Mouse (Mus musculus) right cerebral cortex, postnatal 10 days (tissue): ENCODE measurements around the gene P4htm.

ENCODE experiments used
- DNase-seq, 2 experiments: peaks; one replicate each; pipeline ENCODE4 v3.0.0; 2021; ENCODE audit warnings: low spot score in 2 of 2

P4htm gene

DNA sequence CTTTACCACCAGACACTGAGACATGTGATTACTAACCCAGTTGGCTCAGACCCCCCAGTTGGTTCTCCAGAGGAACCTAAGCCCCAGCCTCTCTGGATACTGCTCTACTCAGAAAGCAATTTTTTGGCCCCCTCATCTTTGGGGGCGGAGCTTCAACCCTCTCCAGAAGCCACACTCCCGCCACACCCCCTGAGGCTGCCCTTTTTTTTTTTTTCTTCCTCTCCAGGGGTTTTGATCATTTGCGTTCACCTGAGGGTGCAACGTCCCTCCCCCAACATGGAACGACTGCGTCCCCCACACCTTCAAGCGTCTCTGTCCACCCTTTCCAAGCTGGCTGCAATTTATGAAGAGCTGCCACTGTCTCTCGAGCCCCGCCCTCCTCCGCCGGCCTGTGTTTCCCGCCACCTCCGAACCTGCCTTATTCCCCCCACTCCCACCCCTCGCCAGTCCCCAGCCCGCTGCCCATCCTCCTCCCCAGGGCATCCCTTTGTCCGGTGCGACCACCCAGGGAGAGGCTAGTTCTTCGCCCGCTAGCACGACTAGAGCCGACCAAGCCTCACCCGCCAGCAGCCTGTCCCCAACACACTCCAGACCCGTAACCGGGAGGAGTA is 19.4 kb downstream of the P4htm start:
- DNase-seq, result peak; percentile 71 to 78

DNA sequence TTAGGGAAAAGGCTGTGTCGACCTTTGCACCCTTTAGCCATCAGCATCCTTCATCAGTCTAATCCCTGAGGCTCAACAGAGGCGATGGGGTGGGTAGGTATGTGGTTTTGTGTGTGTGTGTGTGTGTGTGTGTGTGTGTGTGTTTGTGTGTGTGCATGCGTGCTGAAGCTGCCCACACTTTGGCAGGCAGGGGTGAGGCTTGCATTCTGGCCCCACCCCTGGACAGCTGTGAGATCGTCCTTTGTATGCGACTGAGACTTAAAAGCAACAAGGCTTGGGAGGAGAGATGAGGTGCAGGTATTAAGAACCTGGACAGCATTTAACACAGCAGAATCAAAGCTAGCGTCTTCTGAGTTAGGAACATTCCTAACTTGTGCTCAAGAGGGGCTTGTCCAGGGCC is 20.4 kb downstream of the P4htm start:
- peak in 1 of 2 experiments; percentile 38 for DNase-seq

DNA sequence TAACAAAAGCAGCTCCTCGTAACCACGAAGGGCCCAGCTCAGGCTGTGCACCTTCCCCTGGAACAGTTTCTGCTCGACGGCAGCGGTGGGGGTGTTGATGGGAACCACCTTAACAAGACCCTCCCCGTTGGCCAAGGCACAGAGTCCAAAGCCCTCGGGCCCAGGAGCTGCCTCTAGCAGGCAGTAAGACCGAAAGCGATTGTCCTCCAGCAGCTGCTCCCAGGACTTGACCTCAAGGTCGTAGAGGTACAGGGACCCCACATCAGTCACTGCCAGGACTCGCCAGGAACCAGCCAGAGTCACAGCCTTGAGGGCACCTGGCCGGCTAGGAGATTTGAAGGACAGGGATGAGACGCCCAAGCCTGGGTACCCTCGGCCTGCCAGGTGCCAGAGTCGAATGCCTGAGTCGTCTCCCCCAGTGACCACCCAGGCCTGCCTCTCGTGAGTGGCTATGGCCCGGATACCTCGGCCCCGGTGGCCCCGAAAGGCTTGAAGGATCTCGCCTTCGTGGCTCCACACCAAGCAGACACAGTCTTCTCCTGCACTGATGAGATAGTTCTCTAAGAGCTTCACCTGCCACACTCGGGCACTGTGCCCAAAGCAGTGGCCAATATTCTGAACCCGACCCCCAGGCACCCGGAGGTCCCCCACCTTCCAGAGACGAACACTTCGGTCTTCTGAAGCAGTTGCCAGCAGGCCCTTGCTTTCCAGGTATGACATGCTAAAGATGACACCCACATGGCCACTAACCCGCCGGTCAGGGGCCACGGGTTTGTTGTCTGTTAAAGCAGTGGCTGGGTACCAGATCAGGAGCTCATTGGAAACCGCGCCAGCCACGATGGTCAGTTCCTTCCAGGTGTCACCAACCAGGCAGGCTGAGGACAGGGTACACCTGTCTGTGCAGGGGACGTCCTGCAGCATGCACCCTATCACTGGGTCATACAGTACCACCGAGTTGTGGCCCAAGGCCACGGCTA is 21.9 kb downstream of the P4htm start:
- peak; percentile 46 to 61 for DNase-seq

DNA sequence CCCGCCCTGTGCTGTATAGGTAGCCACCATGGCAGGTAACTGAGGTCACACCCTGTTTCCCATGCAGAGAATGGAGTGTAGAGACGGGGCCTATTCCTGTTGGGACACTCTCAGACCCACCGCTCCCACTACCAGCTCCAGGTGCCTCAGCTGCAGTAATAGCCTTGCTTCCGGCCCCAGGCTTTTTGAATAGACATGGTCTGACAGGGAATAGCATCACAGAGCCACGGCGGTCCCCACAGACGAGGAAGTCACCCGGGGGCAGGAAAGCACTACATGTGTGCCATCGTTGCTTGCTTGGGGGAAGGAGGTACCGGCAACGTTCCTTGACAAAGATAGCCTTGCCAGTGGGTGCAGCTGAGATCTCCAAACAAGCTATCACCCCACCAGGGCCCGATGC is 22.5 kb downstream of the P4htm start:
- DNase-seq, result no peak

DNA sequence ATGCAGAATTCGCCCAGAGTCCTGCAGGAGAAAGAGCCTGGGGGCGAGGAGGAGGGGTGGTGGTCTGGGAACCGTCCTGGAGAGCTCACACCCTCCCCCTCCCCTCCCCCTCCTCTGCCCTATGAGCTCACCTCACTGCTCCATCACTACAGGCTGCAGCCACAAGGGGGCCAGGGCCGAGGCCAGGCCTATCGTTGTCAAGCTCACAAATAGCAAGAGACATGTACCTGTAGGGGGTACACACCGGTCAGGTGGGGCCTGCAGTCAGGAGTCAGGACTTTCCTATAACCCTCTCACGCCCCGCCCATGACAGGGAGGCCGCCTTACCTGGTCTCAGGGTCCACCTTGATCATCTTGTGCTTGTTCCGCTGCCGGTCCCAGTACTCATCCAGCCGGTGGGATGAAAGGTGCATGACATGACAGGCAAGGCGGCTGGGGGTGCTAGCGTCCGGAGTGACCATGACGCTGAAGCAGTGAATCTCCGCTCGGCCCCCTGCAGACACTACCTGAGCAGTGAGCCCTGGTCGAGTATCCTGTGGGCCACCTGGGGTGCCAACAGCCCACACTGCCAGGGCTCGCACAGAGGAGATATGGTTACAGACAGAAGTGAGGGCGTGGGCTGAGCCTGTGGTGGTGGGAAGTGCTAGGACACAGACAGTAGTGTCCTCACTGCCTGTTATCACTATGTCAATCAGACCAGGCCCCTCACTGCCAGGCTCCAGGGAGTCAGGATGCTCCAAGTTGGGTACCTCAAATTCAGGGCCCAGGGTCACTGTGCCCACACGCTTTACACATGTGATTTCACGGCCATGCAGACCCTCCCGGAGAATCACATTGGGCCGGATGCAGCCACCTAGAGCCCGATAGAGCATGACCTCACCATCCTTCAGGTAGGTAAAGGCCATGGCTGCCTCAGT is 23.4 kb downstream of the P4htm start:
- DNase-seq, result peak; percentile 60 to 65

DNA sequence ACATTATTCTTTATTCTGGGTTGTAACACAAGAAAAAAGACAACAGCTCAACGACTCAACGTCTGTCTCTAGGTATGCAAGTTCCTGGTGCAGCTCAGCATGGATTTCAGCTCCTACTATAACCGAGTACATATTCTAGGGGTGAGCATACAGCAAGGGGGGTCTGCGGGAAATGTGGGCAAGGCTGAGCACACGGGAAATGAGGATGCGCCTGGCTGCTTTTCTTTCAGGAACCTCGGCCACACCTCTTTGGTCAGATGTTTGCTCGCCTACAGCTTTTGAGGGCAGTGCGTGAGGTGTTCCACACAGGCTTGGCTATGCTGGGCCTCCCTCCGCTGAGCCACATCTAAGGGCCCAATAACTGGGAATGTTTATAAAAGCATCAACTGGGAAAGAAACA is 25.1 kb downstream of the P4htm start:
- no peak for DNase-seq

DNA sequence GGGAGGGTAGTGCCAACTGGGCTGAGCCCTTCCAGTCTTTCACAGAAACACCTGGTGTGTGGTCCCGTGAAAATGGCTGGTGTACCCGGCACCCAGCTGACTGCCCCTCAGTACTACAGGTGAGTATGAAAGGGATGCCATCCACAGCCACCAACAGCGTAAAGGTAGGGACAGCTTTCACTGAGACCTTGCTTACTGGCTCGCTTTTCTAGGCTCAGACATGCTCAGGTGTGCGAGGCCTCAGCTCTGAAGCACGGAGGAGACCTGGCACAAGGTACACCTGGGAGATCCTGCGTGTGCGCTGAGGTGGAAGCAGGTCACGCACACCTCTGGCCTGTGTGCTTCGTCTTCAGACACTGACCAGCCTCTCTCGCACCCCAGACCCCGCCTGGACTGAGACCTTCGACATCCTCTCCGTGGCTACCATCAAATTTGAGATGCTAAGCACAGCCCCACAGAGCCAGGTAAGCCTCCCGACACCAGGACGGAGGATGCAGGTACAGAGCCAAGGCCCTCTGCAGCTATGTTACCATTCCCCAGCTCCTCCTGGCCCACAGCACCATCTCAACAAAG is 26.0 kb downstream of the P4htm start:
- peak in 1 of 2 experiments; percentile 37 for DNase-seq

DNA sequence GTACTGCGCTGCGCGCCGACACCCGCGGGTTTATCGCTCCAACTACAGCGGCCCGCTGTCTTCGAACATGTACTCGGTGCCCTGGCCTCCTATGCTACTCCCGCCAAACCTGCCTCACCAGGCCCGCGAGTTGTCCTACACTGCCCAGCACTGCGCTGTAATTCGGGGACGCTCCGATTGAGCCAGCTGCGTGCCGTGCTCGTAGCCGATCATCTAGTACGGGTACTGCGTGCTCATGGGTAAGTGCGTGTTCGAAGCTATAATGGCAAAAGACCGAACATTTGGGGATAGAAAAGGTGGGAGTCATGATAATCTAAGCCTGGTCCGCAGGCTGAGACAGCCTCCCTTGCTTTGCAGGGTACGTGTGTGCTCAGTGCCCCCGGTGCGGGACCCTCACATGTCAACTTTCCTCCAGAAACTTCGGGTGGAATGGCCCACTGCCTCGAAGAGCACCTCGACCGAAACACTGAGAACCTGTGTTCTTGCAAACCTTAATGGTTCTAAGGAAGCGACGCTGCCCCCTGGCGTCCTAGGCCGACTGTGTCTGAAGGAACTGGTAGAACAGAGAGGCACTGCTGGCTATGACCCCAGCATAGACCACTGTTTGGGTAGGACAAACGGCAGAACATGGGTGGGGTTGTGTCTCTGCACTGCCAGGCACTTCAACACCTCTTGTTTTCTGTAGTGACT is 27.1 kb downstream of the P4htm start:
- DNase-seq, result peak; percentile 86 to 88

DNA sequence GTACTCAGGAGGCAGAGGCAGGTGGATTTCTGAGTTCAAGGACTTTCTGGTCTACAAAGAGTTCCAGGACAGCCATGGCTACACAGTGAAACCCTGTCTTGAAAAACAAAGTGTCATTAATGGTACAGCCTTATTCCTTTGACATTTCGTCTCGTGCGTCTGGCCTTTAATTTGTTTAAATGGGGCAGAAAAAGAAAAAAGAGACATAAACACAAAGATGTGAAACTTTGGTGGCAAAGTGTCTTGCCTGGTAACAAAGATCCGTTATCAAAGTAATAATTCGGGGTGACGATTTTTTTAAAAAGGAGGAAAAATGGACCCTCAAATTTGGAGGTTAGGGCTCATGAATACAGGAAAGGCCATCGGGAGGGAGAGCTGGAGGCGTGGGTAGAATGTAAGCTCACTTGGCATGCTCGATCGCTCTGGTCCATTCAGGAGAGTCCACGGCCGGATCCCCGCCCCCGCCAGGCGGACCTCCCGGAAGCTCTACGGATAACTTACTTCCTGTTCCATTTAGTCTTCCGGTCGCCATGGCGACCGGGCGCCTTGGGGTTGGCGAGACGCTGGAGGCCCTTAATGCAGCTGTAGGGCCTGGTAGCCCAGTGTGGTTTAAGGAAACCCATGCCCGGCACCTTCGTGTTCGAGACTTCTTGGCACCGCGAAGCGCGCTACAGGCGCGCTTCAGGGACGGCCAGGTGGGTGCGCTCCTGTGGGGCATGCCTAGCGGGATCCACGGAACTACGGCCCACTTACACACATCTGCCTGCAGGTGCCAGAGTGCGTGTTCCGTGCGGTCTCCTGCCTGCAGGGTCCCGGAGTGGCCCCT is 27.9 kb downstream of the P4htm start, which contains the start of gene Dalrd3:
Gene Dalrd3, plus strand, starts transcription at position 506 of the 826 bp plus-strand sequence.
- DNase-seq, result peak; percentile 95 to 97

DNA sequence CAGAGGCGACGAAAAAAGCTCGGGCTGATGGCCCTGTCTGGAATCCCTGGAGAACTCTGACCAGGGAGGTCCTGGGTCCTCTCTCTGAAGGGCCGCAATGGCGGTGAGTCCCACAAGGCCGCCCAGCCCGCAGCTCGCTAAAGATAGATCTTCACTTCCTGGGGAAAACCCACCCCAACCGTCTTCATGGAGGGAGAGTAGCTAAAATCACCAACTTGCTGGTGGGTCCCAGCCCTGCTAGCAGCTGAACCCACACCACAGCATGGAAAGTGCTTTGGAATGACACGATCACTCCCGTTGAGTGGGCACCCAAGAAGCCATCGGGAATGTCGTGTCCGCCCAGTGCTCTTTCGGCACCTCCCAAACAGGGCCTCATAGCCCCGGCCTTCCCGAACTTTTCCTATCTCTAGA is 29.0 kb downstream of the P4htm start:
- DNase-seq, result peak in 1 of 2 experiments; percentile 46

DNA sequence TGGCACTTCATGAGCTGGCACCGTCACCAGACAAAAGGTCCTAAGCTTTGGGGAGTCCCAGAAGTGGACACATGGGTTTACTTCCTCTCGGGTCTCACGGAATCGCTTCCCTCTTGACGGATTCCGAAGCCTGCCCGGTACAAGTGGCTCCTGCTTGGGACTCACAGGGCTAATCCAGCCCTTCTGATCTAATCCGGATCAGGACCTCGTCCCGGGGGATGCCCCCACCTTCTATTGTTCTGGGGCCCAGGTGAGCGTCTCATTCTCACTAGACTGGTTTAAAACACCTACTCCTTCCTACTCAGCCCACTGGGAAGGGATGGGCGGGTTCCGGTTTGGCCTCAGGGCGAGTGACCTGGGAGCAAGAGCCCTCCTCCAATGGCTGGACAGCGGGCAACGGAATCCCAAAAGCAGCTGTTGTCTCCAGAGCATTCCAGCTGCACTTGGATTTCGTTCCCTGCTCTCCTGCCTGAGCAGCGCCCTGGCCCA is 29.5 kb downstream of the P4htm start:
- no peak for DNase-seq

DNA sequence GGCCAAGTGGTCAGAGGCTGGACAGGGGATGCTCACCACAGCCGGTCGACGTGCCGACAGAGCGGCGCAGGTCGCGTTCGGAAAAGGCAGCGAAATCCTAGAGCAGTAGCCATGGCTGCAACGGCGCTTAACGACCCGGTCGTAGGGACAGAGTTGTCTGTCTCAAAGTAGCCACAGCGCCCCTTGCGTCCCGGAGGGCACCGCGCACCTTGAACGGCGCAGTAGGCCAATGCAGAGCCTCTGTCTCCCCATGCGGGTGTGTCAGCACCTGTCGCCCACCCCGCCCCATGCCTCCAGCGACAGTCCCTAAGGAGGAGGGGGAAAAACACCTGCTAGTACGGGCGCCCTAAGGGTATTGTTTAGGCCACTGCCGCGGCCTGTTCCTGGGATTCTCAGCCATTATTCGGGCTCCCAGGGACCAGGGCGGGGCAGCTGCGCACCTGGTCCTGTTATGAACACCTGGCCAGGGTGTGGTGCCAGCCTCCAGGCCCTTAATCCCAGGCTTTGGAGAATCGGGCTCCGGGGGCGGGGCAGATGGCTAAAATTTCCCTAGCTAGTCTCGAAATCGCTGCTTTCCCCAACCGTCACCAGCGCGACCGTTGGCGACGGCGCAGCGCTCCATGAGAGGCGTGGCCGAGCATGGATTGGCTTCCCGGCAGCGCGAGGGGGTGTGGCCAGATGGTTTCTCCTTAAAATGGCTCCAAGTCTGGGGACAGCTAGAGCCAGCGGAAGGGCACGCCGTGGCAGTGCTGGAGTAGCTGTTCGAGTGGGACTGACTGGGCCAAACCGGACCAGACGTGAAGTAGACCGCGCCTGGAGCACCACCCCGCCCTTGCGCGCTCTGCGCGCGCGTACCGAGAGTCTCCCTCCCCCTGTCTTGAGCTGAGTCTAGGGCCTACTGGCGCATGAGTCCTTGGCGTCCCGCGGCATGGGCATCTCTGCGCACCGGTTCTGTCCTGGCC is 30.4 kb downstream of the P4htm start, which contains the start of gene Ndufaf3:
Gene Ndufaf3, minus strand, starts transcription at position 620 of the 962 bp plus-strand sequence.
- peak; percentile 97 for DNase-seq

DNA sequence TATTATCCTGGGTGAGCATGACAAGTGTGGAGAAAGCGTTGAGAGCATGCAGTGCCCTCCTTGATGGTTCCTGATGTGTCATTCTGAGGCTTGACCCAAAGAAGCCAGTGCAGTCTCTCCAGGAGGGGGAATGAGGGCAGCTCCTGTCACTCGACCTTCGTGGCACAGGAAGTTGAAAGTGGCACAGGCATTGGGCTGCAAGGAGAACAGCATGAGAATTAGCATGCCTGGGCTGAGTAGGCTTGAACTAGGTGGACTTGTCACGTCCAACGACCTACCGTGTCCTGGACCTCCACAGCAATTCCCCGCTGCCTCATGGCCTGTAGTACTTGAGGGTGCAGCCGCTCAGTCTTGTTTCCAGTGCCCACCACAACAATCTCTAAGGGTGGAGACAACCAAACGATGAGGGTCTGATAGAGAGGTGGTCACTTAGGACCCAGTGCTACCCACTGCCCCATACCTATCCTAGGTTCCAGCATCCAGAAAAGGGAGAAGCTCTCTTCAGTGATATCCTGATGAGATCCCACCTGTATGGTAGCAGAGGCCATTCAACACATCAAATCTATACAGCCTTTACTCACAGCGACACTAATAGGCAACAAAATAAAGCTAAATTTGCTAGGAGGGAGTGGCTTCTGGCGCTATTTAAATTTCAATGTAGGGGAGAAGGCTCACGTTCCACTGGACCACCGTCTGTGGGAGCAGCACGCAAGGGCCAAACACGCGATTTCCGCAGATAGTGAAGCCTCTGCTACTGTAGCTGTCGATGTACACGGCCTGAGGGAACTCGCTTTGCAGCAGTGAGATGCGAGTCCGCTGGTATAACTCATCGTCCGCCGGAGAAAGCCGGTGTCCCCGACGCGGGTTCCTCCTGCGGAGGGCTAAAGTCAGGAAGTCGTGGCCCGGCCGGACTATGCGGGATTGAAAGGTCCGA is 31.3 kb downstream of the P4htm start:
- peak in 1 of 2 experiments; percentile 54 for DNase-seq

DNA sequence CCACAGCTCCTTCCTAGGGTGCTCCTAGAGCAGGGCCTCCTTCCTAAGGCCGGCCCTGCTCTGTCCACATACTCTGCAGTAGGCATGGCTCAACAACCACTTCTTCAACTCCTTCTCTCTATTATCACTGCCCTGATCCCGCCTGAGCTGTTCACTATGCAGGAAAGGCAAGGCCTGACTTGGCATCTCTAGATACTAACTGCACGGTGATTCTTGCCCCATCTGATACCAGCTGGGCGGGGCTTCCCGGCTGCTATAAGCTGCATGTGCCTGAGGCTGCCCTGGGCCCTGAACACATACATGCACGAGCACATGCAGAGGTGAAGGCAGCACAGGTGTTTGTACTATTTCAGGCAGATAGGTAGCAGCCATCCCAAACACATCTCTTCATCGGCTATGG is 33.3 kb downstream of the P4htm start:
- DNase-seq, result peak in 1 of 2 experiments; percentile 38

DNA sequence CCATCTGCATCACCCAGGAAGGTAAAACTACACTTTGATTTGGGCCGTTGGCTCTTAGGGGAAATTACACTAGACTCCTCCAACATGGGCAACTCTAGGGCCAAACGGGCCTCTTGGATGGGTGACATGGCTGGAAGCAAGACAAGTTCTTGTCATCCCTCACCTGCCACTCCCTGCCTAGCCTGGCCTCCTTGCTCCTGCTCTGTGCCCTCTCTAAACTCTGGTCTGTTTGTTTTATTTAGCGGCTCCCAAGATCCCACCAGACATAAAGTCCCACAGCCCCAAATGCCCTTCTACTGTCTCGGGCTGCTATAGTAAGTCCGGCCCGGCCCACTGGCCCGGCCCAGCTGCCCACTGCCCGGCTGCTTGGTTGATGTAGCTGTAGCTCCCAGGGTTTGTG is 33.8 kb downstream of the P4htm start:
- DNase-seq, result no peak

DNA sequence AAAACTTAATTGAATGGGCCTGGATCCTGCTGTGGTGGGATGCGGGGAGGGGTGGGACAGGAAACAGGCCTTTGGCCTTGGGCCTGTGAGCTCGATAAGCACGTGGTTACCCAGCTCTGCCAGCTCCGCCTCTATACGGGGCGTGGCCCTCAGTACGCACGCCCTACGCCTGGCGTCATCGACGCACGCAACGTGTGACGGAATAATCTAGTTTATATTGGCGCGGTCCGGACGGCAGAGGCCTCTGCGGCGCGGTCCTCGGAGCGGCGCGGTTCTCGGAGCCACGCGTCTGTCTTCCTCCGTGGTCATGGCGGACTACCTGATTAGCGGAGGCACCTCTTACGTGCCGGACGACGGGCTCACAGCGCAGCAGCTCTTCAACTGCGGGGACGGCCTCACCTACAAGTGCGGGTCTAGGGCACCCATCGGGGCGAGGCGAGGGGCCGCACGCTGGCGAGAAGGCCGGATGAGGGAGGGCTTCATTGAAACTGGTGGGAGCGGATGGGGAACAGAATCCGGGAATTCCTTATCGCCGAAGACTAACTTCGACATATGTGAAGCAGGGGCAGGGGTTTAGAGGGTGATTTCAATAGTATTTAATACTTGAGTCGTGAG is 37.1 kb downstream of the P4htm start, which contains the start of gene Impdh2:
Gene Impdh2, plus strand, starts transcription at position 60 of the 615 bp plus-strand sequence.
- peak; percentile 96 to 97 for DNase-seq

DNA sequence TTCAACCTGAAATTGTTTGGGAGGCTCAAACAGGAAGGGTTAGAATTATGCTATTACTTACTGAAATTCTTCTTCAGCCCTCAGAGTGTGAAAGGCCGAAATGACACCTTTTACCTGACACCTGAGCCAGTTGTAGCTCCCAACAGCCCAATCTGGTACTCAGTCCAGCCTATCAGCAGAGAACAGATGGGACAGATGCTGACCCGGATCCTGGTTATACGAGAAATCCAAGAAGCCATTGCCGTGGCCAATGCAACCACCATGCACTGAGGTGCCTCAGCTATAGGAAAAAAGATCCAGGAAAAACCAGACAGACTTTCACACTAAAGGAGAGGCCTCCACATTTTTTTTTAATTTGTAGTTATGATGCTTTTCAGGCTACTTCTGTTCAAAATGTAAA is 38.3 kb downstream of the P4htm start:
- DNase-seq, result no peak
